Mouse (Mus musculus): ENCODE measurements at regions not wholly inside any gene's neighbourhood (a gene's known extent, or its start where the extent isn't known, plus 50 kb on each side); places are given as distances from the start of the nearest gene placed in this dataset.

GRCm38 (mm10) chr13:102481906-102482305, 211.5 kb upstream of the Cd180 start:
- DNase-seq (ENCODE audit: extremely low read depth, insufficient read length, low spot score), result no peak

GRCm38 (mm10) chr13:102482451-102482850, 210.9 kb upstream of the Cd180 start:
- no peak for DNase-seq (ENCODE audit: extremely low read depth, insufficient read length, low spot score)

DNA sequence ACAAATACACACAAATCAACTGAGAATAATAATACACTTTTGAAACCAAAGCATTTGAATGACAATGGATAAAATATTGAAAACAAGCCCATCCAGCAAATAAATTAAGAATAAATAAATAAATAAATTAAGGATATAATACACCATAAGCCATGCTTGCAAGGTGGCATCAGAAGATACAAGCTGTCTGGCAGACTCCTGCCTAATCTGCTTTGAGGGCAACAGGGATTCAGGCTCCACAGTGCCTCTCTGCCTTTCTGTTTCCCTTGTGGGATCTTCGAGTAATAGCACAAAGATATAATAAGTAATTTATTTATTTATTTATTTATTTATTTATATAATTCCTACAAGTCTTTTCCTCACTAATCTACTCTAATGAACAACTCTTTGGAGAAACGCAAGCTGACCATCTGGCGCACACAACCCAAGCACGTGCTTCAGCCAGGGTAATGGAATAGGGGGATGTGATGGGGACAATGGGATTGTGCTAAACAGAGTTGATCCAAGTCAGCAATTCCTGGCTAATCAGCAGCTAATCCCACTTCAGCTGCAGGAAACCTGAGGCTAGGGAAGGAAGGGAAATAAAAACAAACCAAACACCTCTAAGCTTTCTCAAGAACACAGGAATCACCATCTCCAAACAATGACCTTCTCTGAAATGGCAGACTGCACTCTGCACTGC, 205.8 kb upstream of the Cd180 start:
- no peak for DNase-seq (ENCODE audit: extremely low read depth, insufficient read length, low spot score)

DNA sequence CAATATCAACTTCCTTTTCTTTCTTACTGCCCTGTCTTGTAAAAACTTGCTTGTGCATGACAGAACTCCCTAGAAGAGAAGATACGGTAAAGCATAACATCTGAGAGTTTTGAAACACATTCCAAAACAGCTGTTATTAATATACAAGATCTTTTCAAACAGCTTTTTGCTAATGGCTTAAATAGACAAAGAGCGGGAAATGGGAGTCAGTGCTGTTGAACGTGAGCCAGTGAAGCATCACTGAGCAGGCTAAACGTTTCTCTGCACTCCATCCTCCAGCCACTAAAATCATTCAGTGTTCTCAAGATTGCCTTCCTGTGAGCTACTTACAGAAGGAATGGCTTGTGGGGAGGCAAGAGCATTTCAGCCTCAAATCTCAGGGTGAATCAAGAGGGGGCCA, 202.0 kb upstream of the Cd180 start:
- no peak for DNase-seq (ENCODE audit: extremely low read depth, insufficient read length, low spot score)

- DNase-seq (ENCODE audit: extremely low read depth, insufficient read length, low spot score), result no peak
Measured at GRCm38 (mm10) chr13:102504157-102504947, 189.0 kb upstream of the Cd180 start.

GRCm38 (mm10) chr13:102507226-102507625, 186.1 kb upstream of the Cd180 start:
- no peak for DNase-seq (ENCODE audit: extremely low read depth, insufficient read length, low spot score)

GRCm38 (mm10) chr13:102507916-102508315, 185.4 kb upstream of the Cd180 start:
- DNase-seq (ENCODE audit: extremely low read depth, insufficient read length, low spot score), result no peak

- no peak for DNase-seq (ENCODE audit: extremely low read depth, insufficient read length, low spot score)
Measured at GRCm38 (mm10) chr13:102510733-102511279, 182.6 kb upstream of the Cd180 start.

- no peak for DNase-seq (ENCODE audit: extremely low read depth, insufficient read length, low spot score)
Measured at GRCm38 (mm10) chr13:102518169-102518882, 175.0 kb upstream of the Cd180 start.

DNA sequence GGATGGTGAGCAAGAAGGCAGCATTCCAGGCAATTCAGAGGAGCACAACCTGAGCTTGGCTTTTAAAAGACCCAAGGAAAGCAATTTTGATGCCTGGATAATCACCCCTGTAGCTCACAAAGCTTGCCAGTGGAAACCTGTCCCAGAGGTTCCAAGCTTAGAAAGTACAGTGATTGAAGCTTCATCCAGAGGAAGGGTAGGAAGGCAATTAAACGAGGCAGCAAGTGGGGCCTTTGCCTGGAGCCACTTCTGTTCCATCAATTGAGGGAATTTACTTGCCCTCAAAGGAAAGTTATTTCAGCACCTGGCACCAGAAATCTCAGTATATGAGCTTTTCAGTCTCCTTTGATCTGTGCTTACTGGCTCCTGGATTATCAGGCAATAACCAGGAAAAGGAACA, 171.9 kb upstream of the Cd180 start:
- DNase-seq (ENCODE audit: extremely low read depth, insufficient read length, low spot score), result no peak

DNA sequence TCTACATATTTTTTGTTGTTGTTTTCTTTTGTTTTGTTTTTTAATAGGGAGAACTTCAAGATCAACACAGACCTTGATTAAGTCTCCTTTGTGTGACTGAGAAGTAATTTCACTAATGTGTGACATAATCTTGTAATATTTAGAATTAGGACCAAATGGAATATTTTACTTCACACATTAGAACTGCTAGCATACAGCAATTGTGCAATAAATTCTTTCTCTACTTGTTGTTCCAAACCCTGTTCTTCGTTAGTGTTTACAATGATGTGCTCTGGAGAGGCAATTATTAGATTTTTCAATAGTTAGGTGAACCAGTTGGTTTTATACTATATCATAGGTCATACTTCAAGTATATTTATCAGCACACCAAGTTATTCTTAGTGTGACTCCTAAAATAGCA, 171.3 kb upstream of the Cd180 start:
- no peak for DNase-seq (ENCODE audit: extremely low read depth, insufficient read length, low spot score)

DNA sequence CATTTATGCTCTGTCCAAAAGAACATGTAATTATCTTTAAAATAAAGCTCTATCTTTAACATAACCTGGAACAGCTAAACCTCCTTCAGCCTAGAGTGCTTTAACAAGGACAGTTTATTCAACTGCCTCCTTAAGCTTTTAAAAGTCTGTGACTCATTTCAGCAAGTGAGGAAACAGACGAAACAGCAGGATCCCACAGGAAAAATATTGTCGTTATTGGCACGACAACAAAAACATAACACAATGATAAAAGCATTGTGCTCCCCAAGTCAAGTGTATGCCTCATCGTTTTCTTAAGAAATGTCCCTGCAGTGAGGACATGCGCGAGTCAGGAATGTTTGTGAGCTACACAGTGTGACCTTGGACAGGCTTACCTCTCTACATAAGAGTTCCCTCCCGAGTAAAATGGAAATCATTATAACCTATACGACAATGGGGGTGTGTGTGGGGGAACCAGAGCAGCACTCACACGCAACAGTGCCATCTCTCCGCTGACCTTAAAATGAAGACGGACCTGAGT, 166.7 kb upstream of the Cd180 start:
- no peak for DNase-seq (ENCODE audit: extremely low read depth, insufficient read length, low spot score)

DNA sequence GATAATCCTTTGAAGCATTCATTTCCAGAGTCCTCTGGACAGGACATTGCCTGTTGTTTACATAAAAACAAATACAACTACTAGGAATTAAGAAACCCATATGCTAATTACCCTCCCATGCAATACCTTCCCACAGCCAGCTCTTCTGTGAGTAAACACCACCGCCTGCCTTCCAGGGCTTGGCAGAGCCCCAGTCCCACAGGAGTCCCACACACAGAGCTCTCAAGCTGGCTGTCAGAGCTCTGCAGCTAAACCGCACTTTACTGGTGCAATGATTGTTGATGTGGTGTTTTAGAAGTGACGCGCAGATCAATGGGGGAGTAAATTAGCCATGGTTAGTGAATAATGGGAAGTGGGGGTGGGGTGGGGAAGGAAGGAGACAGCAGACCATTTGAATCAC, 159.6 kb upstream of the Cd180 start:
- no peak for DNase-seq (ENCODE audit: extremely low read depth, insufficient read length, low spot score)

- no peak for DNase-seq (ENCODE audit: extremely low read depth, insufficient read length, low spot score)
Measured at GRCm38 (mm10) chr13:102537424-102538242, 155.7 kb upstream of the Cd180 start.

DNA sequence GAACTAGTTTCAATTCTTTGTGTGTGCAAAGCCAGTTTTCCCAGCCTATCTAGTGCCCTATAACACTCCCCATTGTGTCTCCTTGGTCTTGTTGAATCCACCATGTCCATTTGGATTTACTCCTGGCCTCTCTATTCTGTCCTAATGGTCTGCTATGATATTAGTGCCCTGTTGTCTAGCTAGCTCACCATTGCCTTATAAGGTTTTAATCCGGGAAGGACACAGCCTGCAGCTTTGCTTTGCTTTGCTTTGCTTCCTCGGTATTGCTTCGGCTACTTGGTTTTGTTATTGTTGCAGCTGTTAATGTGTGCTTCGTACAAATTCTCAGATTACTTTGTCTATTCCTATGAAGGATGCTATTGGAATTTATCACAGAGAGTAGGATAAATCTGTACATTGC, 152.9 kb upstream of the Cd180 start:
- DNase-seq (ENCODE audit: extremely low read depth, insufficient read length, low spot score), result no peak

DNA sequence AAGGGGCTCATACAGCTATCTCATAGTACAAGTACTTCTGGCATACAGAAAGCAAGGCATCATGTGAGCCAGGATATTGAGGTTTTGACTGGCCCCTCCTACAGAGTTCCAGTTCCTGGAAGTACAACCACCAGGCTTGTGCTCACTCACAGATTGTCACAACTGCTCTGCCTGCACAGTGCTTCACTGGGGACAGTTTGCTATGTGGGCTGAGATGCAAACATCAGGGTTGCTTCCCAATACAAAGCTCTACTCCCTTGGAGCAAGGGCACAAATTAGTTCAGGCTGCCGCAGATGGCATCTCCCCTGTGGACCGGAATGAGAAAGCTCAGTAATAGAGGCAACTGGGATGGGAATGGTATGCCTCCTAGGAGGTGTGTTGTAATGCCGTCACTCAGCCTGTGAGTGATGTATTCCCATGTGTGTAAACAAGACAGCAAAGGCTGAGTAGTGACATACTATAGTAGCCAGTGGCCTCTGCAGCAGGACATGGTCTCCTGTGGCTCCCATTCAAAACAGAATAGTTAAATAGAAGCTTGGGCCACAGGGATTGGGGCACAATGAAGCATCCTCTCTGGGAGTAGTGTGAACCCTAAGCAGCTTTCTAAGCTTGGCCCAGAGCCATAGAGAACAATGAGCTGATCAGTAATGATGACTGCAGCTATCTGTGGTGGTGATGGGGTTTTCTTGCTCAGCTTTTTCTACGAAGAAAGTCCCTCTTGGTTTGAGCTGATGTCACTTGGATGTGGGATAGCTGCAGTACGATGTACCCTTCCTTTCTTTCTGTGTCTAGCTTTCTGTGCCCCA, 148.8 kb upstream of the Cd180 start:
- DNase-seq (ENCODE audit: extremely low read depth, insufficient read length, low spot score), result no peak

DNA sequence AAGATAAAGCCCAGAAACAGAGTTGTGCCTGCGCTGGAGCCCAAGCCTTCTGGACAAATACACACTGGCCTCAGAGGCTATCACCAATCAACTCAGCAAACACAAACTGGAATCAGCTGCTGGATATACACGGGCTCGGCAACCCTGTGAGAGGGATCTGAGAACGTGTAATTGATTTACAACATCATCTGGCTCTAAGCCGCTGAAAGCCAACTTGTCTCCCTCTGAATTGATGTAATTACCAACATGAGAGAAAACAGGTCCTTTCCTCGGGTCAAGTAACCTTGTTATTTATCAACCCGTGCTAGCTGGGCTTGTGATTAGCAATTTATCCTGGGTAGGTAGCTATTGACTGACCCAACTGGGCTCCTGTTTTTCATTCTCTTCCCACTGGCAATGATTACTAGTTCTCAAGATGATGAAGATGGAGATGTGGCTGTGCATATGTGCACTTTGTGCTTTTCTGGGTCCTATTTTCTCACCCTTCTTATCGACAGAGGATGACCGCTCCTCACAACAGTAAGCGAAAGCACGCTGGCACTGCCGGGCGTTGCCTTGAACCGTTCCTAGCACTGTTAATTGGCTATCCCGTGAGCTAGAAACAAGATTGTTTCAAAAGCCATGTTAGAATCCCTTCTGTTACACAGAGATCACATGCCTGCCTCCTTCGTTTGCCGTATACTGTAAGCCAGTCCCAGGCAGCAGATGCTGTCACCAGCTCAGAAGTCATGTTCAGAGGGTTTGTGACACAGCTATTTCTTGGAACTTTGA, 147.3 kb upstream of the Cd180 start:
- no peak for DNase-seq (ENCODE audit: extremely low read depth, insufficient read length, low spot score)

- no peak for DNase-seq (ENCODE audit: extremely low read depth, insufficient read length, low spot score)
Measured at GRCm38 (mm10) chr13:102548252-102548651, 145.1 kb upstream of the Cd180 start.

Data from 3134 (cell line).